Mouse (Mus musculus): ENCODE measurements around the gene Ucn.

Gene Ucn

GRCm38 (mm10) chr5:31108000-31108490 lies 30.6 kb downstream of the Ucn start, which contains the start of gene Slc30a3:
TSS of gene Slc30a3 (minus strand) at chr5:31108237.
- DNase-seq (ENCODE audit: low spot score in 2 of 2): no peak

GRCm38 (mm10) chr5:31105814-31106335 lies 32.8 kb downstream of the Ucn start, which contains the start of gene Dnajc5g:
TSS of gene Dnajc5g (plus strand) at chr5:31106285.
- DNase-seq (ENCODE audit: low spot score in 2 of 2): no peak

- no peak for DNase-seq (ENCODE audit: low spot score in 2 of 2)
Measured at GRCm38 (mm10) chr5:31095711-31096480, 42.7 kb downstream of the Ucn start.

- peak in 1 of 2 experiments; percentile 26 for DNase-seq (ENCODE audit: low spot score in 2 of 2)
Measured at GRCm38 (mm10) chr5:31094799-31095691, 43.6 kb downstream of the Ucn start.

- DNase-seq (ENCODE audit: low spot score in 2 of 2): no peak
Measured at GRCm38 (mm10) chr5:31094100-31094798, 44.4 kb downstream of the Ucn start.

- peak in 1 of 2 experiments; percentile 24 for DNase-seq (ENCODE audit: low spot score in 2 of 2)
Measured at GRCm38 (mm10) chr5:31093151-31094041, 45.2 kb downstream of the Ucn start.

GRCm38 (mm10) chr5:31092231-31092975 lies 46.2 kb downstream of the Ucn start:
- DNase-seq (ENCODE audit: low spot score in 2 of 2): no peak
